Mouse (Mus musculus) ES-E14 (cell line): Measurements from ENCODE around the gene Notum. TPM values are rescaled to one million over a fixed set of nuclear protein-coding genes. Genes with fewer than 3 reads are reported as not detected.
A peak's percentile ranks its signal among the peaks of the same experiment; 100 is the strongest.

Source experiments
- DNase-seq: peaks from one replicate; pipeline ENCODE4 v3.0.0-alpha.2; 2013; ENCODE audit warnings: low read depth, low spot score
- H3K27ac ChIP-seq: 2 replicates; pipeline ENCODE4 v1.5.1; 2012; ENCODE audit warnings: low read depth, mild to moderate bottlenecking, low read length, moderate library complexity, mixed read lengths; ENCODE audit not compliant: poor library complexity, insufficient read depth, severe bottlenecking
- H3K36me3 ChIP-seq: 2 replicates; pipeline ENCODE4 v1.6.1; 2012; ENCODE audit warnings: mild to moderate bottlenecking, low read length, moderate library complexity, mixed read lengths; ENCODE audit not compliant: control insufficient read depth, poor library complexity, insufficient read depth, severe bottlenecking
- H3K4me1 ChIP-seq, 2 experiments: fragments of 150-350 bp in 1 of 2; sonication (generic) in 1 of 2; 2 replicates each; pipeline ENCODE4 v1.6.1; 2012; ENCODE audit warnings: low read length in 2 of 2, mild to moderate bottlenecking in 1 of 2, mixed read lengths in 1 of 2; ENCODE audit not compliant: control insufficient read depth in 2 of 2, insufficient read depth in 2 of 2, poor library complexity in 1 of 2
- H3K4me3 ChIP-seq, 2 experiments: fragments of 150-350 bp in 1 of 2; sonication (generic) in 1 of 2; 2 replicates each; pipeline ENCODE4 v1.5.1; 2012; ENCODE audit warnings: low read length in 2 of 2, low read depth in 1 of 2, mild to moderate bottlenecking in 1 of 2, mixed read lengths in 1 of 2; ENCODE audit not compliant: insufficient read depth in 1 of 2, poor library complexity in 1 of 2, severe bottlenecking in 1 of 2
- H3K9ac ChIP-seq: 2 replicates; pipeline ENCODE4 v1.6.1; 2012; ENCODE audit warnings: low read depth, mild to moderate bottlenecking, low read length, mixed read lengths; ENCODE audit not compliant: poor library complexity, insufficient read depth, severe bottlenecking
- H3K9me3 ChIP-seq: fragments of 150-350 bp; sonication (generic); 2 replicates; pipeline ENCODE4 v1.6.1; 2012; ENCODE audit warnings: low read depth, mild to moderate bottlenecking, low read length; ENCODE audit not compliant: control insufficient read depth, insufficient read depth
- CHD2 ChIP-seq: IDR thresholded peaks from 2 replicates; pipeline ENCODE4 v1.6.1; 2014; ENCODE audit warnings: mild to moderate bottlenecking, low read depth, low read length, inconsistent platforms
- HCFC1 ChIP-seq: IDR thresholded peaks from 2 replicates; pipeline ENCODE4 v1.6.1; 2012; ENCODE audit warnings: low read length, inconsistent platforms, borderline replicate concordance; ENCODE audit not compliant: insufficient read depth
- MAFK ChIP-seq: IDR thresholded peaks from 2 replicates; pipeline ENCODE4 v1.6.1; 2014; ENCODE audit warnings: mild to moderate bottlenecking, low read depth, low read length, inconsistent platforms; ENCODE audit not compliant: insufficient read depth
- ZC3H11A ChIP-seq: IDR thresholded peaks from 2 replicates; pipeline ENCODE4 v1.6.1; 2012; ENCODE audit warnings: low read depth, mild to moderate bottlenecking, inconsistent platforms, low read length, borderline replicate concordance
- ZNF384 ChIP-seq: IDR thresholded peaks from 2 replicates; pipeline ENCODE4 v1.6.1; 2012; ENCODE audit warnings: low read depth, low read length, inconsistent platforms
- in situ Hi-C, 2 experiments: fragments of 600-800 bp; cut with MboI; formaldehyde crosslinking; loops; one replicate each; pipeline ENCODE4 v1.15.1; 2025; ENCODE audit warnings: low sequenced_read_pairs in 2 of 2, inconsistent platforms in 1 of 2; ENCODE audit not compliant: unreplicated experiment in 2 of 2
- total RNA-seq: library from RNA; depleted of rRNA; stranded (reverse); fragments of 300-350 nt; gene quantifications from 2 replicates; pipeline ENCODE4 v1.2.3, GENCODE M21; 2012

Notum gene
- total RNA-seq, 1 experiment, result 47.8 TPM

GRCm38 (mm10) chr11:120658876-120659410 is 2.0 kb downstream of the Notum start:
- no peaks in the 10 kb centered on the region for H3K9me3 ChIP-seq
- peak overlapping the region; percentile 79; the same call in 1 of the 2 replicates for H3K9ac ChIP-seq
- DNase-seq, result peak; percentile 82
- peak overlapping the region; percentile 84 to 86 for H3K4me3 ChIP-seq
- H3K27ac ChIP-seq, result no peak overlapping the region
- in situ Hi-C loops, result no loop called here
- H3K4me1 ChIP-seq, result peaks cover 9 to 21% of the 10 kb centered on the region in 2 experiments
- H3K36me3 ChIP-seq, result peaks cover under 1% of the 10 kb centered on the region
- TF ChIP-seq ZC3H11A (peak; percentile 28), CHD2 (no peak)

GRCm38 (mm10) chr11:120657301-120657700 is 3.7 kb downstream of the Notum start:
- TF ChIP-seq CHD2, result no peak
- no peak for TF ChIP-seq ZC3H11A
- TF ChIP-seq MAFK, result no peak
- no peak for TF ChIP-seq HCFC1
- TF ChIP-seq ZNF384, result no peak
- H3K27ac ChIP-seq, result no peak overlapping the region
- H3K4me3 ChIP-seq, result no peak overlapping the region
- H3K4me1 ChIP-seq, result peaks cover 8 to 17% of the 10 kb centered on the region in 2 experiments; a peak in 3 of 4 replicates
- no peak overlapping the region for H3K9ac ChIP-seq
- H3K9me3 ChIP-seq, result no peaks in the 10 kb centered on the region
- in situ Hi-C loops, result no loop called here
- no peak for DNase-seq
- peaks cover 2% of the 10 kb centered on the region for H3K36me3 ChIP-seq

GRCm38 (mm10) chr11:120654741-120655140 is 6.2 kb downstream of the Notum start:
- peaks cover 0 to 13% of the 10 kb centered on the region in 2 experiments; a peak in 1 of 4 replicates for H3K4me1 ChIP-seq
- peaks cover 2% of the 10 kb centered on the region for H3K36me3 ChIP-seq
- no peaks in the 10 kb centered on the region for H3K9me3 ChIP-seq
- H3K4me3 ChIP-seq, result no peak overlapping the region
- in situ Hi-C loops, result no loop called here
- TF ChIP-seq ZNF384, result no peak
- TF ChIP-seq ZC3H11A, result no peak
- TF ChIP-seq HCFC1, result no peak
- TF ChIP-seq CHD2, result no peak
- TF ChIP-seq MAFK, result no peak
- no peak for DNase-seq
- no peak overlapping the region for H3K27ac ChIP-seq
- H3K9ac ChIP-seq, result no peak overlapping the region

- Histone ChIP-seq H3K36me3 (peaks cover 2% of the 10 kb centered on the region), H3K27ac (no peak overlapping the region; the same call in 1 of the 2 replicates), H3K9me3 (no peaks in the 10 kb centered on the region), H3K4me1 (peaks cover 0 to 18% of the 10 kb centered on the region in 2 experiments; a peak in 1 of 4 replicates), H3K9ac (no peak overlapping the region), H3K4me3 (no peak overlapping the region)
- DNase-seq, result no peak
- in situ Hi-C loops, result no loop called here
- TF ChIP-seq ZNF384, result no peak
- no peak for TF ChIP-seq CHD2
- no peak for TF ChIP-seq HCFC1
- no peak for TF ChIP-seq MAFK
- TF ChIP-seq ZC3H11A, result no peak
Observed at GRCm38 (mm10) chr11:120651872-120652271, 9.1 kb downstream of the Notum start.

GRCm38 (mm10) chr11:120648001-120648476 is 12.9 kb downstream of the Notum start, which contains the start of gene Myadml2:
Gene Myadml2, minus strand, starts transcription at chr11:120648158.
- Histone ChIP-seq H3K36me3 (no peaks in the 10 kb centered on the region), H3K9me3 (no peaks in the 10 kb centered on the region), H3K4me1 (peaks cover 0 to 10% of the 10 kb centered on the region in 2 experiments; a peak in 1 of 4 replicates), H3K27ac (no peak within 1 kb of the TSS), H3K4me3 (peak within 1 kb of the TSS; percentile 51), H3K9ac (0 out of 2 replicates have a peak within 1 kb of the TSS, but pooled peaks have one; percentile 35)
- in situ Hi-C loops, result no loop called here
- TF ChIP-seq MAFK (no peak), CHD2 (no peak), HCFC1 (no peak), ZNF384 (no peak), ZC3H11A (no peak)
- no peak for DNase-seq
